ENCODE assay signal across 6 mouse cellular contexts in genomic region chr2:5963729-5964128, GRCm38 (mm10). TPM values are rescaled to one million over a fixed set of nuclear protein-coding genes. Genes with fewer than 3 reads are reported as not detected.
DNase-seq lines count a peak whose midpoint lies in the region; TF ChIP-seq lines count a peak whose summit lies in the region.
"Not testable (repeated sequence)": the region's sequence is repeated elsewhere in the genome, so short reads cannot be mapped to it uniquely, and the experiment has no call there.

No protein-coding gene starts in this region.

- DNase-seq in B cell, adult 2 months: peak; percentile 20 to 29
- DNase-seq in ES-CJ7 (ENCODE audit: low read depth, low spot score): peak; percentile 79
- DNase-seq in R1 (ENCODE audit: low read depth, low spot score): peak; percentile 86
- DNase-seq in induced T-regulatory cell, adult 2 months (ENCODE audit: low read depth): peak; percentile 43
- not testable (repeated sequence) for DNase-seq in layer of hippocampus, adult 2 months (ENCODE audit: low spot score in 2 of 2)
- peak; percentile 11 for DNase-seq in naive thymus-derived CD4-positive, alpha-beta T cell, adult 2 months (ENCODE audit: low read depth)

- TF ChIP-seq CTCF in layer of hippocampus, adult 2 months (conservative IDR thresholded peaks at IDR 0.05): peak; percentile 37

- H3K27ac ChIP-seq in layer of hippocampus, adult 2 months: not testable (repeated sequence)

- not testable (repeated sequence) for H3K4me3 ChIP-seq in layer of hippocampus, adult 2 months

RNA-seq across cellular contexts. Expression of gene Upf2, which starts 12.5 kb away (rescaled TPM):
- total RNA-seq in layer of hippocampus, adult 2 months (2021): 10 to 100 TPM; 45.2 to 46.6 TPM

RNA-seq across cellular contexts. Expression of gene Dhtkd1, which starts 21.1 kb away (rescaled TPM):
- total RNA-seq in layer of hippocampus, adult 2 months (2021): 10 to 100 TPM in 1 of 2 experiments, 1 to 10 TPM in 1; 7.9 to 12.2 TPM
